Mouse (Mus musculus) thymus, postnatal 10 days (tissue): ENCODE data around the gene Slc2a8.

Experiments
- DNase-seq, 2 experiments: peaks; one replicate each; pipeline ENCODE4 v3.0.0; 2021; ENCODE audit warnings: low spot score in 2 of 2

Slc2a8 gene

GRCm38 (mm10) chr2:32928947-32929829 lies 52.7 kb downstream of the Slc2a8 start:
- no peak for DNase-seq

- peak; percentile 60 to 76 for DNase-seq
Measured at GRCm38 (mm10) chr2:32928235-32928946, 53.5 kb downstream of the Slc2a8 start.

GRCm38 (mm10) chr2:32927624-32928234 lies 54.2 kb downstream of the Slc2a8 start:
- no peak for DNase-seq

- peak; percentile 50 to 60 for DNase-seq
Measured at GRCm38 (mm10) chr2:32926330-32927075, 55.4 kb downstream of the Slc2a8 start.

- DNase-seq: no peak
Measured at GRCm38 (mm10) chr2:32924306-32924844, 57.5 kb downstream of the Slc2a8 start.

- no peak for DNase-seq
Measured at GRCm38 (mm10) chr2:32923551-32924250, 58.2 kb downstream of the Slc2a8 start.
